Mouse (Mus musculus) liver, embryonic 14.5 days (tissue): Measurements from ENCODE around the gene Fndc5.

Experiments used
- CTCF ChIP-seq: IDR thresholded peaks from 2 replicates; pipeline ENCODE4 v1.5.1; 2016; ENCODE audit warnings: antibody characterized with exemption, low read depth, control low read depth
- EP300 ChIP-seq: IDR thresholded peaks from 2 replicates; pipeline ENCODE4 v1.6.1; 2016; ENCODE audit warnings: antibody characterized with exemption, low read depth

DNA sequence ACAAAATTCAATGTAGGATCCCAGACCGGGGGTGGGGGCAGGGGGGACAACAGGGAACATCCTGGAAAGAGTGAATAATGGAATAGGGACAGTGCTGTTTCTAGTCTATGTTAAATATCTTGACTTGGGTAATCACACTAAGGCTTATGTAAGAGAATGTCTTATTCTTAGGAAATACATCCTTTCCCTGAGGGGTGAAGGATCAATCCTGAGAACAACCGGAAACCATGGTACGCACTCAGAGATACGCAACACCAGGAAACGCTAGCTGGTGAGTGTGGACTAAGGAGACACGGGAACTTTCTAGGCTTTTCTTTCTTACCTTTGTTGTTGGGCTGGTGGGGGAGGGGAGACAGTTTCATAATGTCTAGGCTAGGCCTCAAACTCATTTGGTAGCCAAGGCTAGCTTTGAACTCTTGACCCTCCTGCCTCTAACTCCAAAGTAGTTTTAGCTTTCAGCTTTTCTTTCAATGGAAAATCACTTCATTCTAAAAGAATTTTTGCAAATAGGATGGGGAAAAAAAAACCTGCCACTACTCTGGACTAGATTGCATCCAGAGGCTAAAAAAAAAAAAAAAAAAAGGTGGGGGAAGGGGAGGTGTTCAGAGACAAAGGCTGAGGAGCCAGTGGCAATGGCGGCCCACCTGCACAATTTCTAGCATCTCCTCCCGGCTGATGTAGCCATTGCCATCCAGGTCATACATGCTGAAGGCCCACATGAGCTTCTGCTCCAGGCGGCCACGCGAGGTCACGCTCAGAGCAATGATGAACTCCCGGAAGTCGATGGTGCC lies 18.9 kb upstream of the Fndc5 start:
- TF ChIP-seq CTCF (no peak), EP300 (no peak)
